Mouse (Mus musculus) lung, embryonic 14.5 days (tissue): ENCODE results near the gene Mdm2. TPM values are rescaled to one million over a fixed set of nuclear protein-coding genes. Genes with fewer than 3 reads are reported as not detected.

Experiments
- ATAC-seq: fragments of 200-750 bp; cut with Nextera tagmentation; 2 replicates; pipeline ENCODE4 v1.8.0; 2017; ENCODE audit warnings: mild to moderate bottlenecking, moderate TSS enrichment, moderate library complexity; ENCODE audit not compliant: insufficient read depth
- DNase-seq: peaks from one replicate; pipeline ENCODE4 v3.0.0-alpha.2; 2015
- H3K27ac ChIP-seq: fragments of 300-500 bp; sonication (generic); 2 replicates; pipeline ENCODE4 v1.5.1; 2014; ENCODE audit warnings: low read depth, mild to moderate bottlenecking, moderate library complexity
- H3K27me3 ChIP-seq: fragments of 300-500 bp; sonication (generic); 2 replicates; pipeline ENCODE4 v1.6.1; 2014; ENCODE audit warnings: low read length, control low read depth; ENCODE audit not compliant: insufficient read depth
- H3K36me3 ChIP-seq: fragments of 300-500 bp; sonication (generic); 2 replicates; pipeline ENCODE4 v1.6.1; 2014; ENCODE audit warnings: control low read depth; ENCODE audit not compliant: insufficient read depth
- H3K4me1 ChIP-seq: fragments of 300-500 bp; sonication (generic); 2 replicates; pipeline ENCODE4 v1.6.1; 2014; ENCODE audit warnings: antibody characterized with exemption, control low read depth; ENCODE audit not compliant: insufficient read depth
- H3K4me2 ChIP-seq: fragments of 300-500 bp; sonication (generic); 2 replicates; pipeline ENCODE4 v1.6.1; 2014; ENCODE audit warnings: mild to moderate bottlenecking
- H3K4me3 ChIP-seq: fragments of 300-500 bp; sonication (generic); 2 replicates; pipeline ENCODE4 v1.5.1; 2014; ENCODE audit warnings: low read depth, low read length
- H3K9ac ChIP-seq: fragments of 300-500 bp; sonication (generic); 2 replicates; pipeline ENCODE4 v1.6.1; 2014
- H3K9me3 ChIP-seq: fragments of 300-500 bp; sonication (generic); 2 replicates; pipeline ENCODE4 v1.6.1; 2016; ENCODE audit warnings: low read depth, low read length, control low read depth
- CTCF ChIP-seq: IDR thresholded peaks from 2 replicates; pipeline ENCODE4 v1.5.1; 2016; ENCODE audit warnings: antibody characterized with exemption, low read depth
- WGBS: fragments of 180-500 bp; shearing (Covaris S2); extraction: QIAGEN DNeasy Blood & Tissue Kit; methylation state at CpG from one replicate; pipeline ENCODE4 v1.1.7; 2014; 5-methylcytosine and 5-hydroxymethylcytosine counted together
- polyA plus RNA-seq: library from polyadenylated mRNA; unstranded; fragments of >200 nt; fragmentation: Nextera tagmentation; extraction: Ambion mirVana; gene quantifications from 2 replicates; pipeline ENCODE4 v1.2.1, GENCODE M21; 2014

The Mdm2 gene
- polyA plus RNA-seq, 1 experiment from 2014 or later, result 50.5 TPM

DNA sequence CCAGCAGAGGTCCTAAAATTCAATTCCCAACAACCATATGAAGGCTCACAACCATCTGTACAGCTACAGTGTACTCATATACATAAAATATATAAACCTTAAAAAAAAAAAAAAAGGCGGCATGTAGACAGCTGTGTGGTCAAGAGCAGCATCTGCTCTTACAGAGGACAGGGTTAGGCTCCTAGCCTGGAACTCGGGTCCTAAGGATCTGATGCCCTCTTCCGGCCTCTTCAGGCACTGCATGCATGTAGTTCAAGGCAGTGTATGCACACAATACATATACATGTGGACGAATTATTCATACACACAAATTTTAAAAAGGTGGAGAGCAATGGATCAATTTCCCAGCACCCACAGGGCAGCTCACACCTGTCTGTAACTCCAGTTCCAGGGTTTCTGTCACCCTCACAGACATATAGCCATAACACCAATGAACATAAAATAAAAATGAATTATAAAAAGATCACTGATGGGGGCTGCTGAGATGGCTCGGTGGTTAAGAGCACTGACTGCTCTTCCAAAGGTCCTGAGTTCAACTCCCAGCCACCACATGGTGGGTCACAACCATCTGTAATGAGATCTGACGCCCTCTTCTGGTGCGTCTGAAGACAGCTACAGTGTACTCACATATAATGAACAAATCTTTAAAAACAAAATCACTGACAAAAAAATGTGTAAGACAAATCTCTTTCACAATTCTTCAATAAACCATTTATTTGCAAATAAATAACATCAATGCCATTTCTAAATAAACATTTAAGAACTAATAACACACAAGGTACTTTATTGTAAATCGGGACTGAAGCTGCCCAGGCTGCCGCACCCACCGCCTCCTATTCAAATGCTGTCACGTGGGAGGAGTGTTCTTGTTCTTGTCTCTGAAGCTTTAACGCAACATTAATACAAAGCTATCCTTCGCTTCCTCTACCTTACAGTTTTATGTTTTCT is 22.1 kb downstream of the Mdm2 start:
- Histone ChIP-seq H3K4me3 (no peak overlapping the region), H3K9ac (no peak overlapping the region), H3K27me3 (no peaks in the 10 kb centered on the region), H3K27ac (no peak overlapping the region), H3K4me1 (no peaks in the 10 kb centered on the region), H3K36me3 (peaks cover 58% of the 10 kb centered on the region), H3K9me3 (no peaks in the 10 kb centered on the region), H3K4me2 (no peak overlapping the region)
- 78% methylated on average over 13 of the region's 13 CpGs for WGBS
- peak; percentile 72 for DNase-seq
- ATAC-seq, result peak; percentile 52; the same call in 1 of the 2 replicates
- peak; percentile 55 for TF ChIP-seq CTCF

DNA sequence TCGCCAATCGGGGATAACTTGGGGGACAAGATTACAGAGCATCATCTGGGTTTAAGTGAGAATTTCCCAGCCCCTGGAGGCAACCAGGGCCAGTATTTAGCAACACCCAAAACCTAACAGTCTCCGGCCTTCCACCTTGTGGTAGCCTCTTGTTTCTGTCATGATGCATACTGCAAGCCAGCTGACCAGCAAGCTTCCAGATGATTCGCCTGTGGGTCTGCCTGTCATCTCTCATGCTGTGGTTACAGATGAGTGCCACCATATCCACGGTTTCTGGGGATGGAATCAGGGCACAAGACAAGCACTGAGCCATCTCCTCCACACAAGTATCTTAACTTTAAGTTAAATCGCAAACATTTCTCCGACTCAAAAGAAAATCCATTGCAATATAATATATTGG is 23.0 kb downstream of the Mdm2 start:
- no peaks in the 10 kb centered on the region for H3K4me1 ChIP-seq
- no peak overlapping the region for H3K9ac ChIP-seq
- TF ChIP-seq CTCF, result no peak
- H3K4me3 ChIP-seq, result no peak overlapping the region
- WGBS, result 87% methylated on average over 7 of the region's 7 CpGs
- H3K9me3 ChIP-seq, result no peaks in the 10 kb centered on the region
- H3K27ac ChIP-seq, result no peak overlapping the region
- H3K27me3 ChIP-seq, result no peaks in the 10 kb centered on the region
- ATAC-seq, result no peak
- peaks cover 51% of the 10 kb centered on the region for H3K36me3 ChIP-seq
- DNase-seq, result no peak
- H3K4me2 ChIP-seq, result no peak overlapping the region

DNA sequence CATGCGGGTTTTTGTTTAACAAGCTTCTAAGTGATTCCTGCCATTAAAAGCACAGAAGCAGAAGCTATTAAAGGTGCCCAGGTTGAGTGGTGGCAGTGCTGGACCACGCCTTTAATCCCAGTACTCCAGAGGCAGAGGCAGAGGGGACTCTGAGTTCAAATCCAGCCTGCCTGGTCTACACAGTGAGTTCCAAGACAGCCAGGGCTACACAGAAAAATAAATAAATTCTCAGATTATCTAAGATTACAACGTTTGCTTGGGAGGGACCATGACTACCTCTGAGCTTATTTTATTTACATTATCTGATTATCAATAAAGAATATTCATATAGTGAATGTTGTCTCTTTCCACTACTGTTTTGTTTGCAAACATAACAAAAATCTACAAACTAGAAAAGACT is 23.5 kb downstream of the Mdm2 start:
- ATAC-seq, result no peak
- WGBS, result 74% methylated on average over 3 of the region's 3 CpGs
- peaks cover 46% of the 10 kb centered on the region for H3K36me3 ChIP-seq
- no peak overlapping the region for H3K9ac ChIP-seq
- H3K9me3 ChIP-seq, result no peaks in the 10 kb centered on the region
- no peak overlapping the region for H3K4me3 ChIP-seq
- TF ChIP-seq CTCF, result no peak
- no peak overlapping the region for H3K4me2 ChIP-seq
- H3K4me1 ChIP-seq, result no peaks in the 10 kb centered on the region
- H3K27ac ChIP-seq, result no peak overlapping the region
- H3K27me3 ChIP-seq, result no peaks in the 10 kb centered on the region
- no peak for DNase-seq

DNA sequence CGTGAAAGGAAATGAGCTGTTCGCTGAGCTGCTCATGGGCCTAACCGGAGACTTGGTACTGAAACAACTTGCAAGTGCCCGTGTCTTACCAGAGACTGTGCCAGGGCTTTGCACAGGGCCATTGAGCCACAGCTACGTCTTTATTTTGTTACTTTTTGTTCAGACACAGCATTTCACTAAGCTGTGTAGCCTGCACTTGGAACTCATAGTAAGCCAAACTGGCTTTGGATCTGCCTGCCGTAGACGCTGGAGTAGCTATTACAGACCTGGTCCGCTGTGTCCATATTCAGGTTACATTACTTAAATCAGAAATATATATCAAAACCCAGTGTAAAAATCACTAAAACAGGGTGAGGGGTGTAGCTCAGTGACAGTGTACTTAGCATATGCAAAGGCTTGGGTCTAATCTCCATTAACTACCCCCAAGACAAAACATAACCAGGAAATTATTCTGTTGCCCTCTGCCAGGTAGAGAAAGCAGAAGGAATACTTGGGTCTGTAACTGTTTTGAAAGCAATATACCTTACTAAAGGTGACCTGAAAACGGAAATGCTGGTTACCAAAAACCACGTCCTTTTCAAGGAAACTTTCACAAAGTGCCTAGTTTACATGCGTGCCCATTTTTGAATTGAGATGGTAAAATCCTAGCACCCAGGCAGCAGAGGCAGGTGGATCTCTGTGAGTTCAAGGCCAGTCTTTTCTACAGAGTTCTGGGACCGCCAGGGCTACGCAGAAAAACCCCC is 24.5 kb downstream of the Mdm2 start:
- Histone ChIP-seq H3K36me3 (peaks cover 36% of the 10 kb centered on the region), H3K4me3 (no peak overlapping the region), H3K9ac (no peak overlapping the region), H3K27ac (no peak overlapping the region), H3K4me1 (no peaks in the 10 kb centered on the region), H3K9me3 (no peaks in the 10 kb centered on the region), H3K4me2 (no peak overlapping the region), H3K27me3 (no peaks in the 10 kb centered on the region)
- WGBS, result 90% methylated on average over 13 of the region's 13 CpGs
- no peak for DNase-seq
- ATAC-seq, result no peak
- TF ChIP-seq CTCF, result no peak

DNA sequence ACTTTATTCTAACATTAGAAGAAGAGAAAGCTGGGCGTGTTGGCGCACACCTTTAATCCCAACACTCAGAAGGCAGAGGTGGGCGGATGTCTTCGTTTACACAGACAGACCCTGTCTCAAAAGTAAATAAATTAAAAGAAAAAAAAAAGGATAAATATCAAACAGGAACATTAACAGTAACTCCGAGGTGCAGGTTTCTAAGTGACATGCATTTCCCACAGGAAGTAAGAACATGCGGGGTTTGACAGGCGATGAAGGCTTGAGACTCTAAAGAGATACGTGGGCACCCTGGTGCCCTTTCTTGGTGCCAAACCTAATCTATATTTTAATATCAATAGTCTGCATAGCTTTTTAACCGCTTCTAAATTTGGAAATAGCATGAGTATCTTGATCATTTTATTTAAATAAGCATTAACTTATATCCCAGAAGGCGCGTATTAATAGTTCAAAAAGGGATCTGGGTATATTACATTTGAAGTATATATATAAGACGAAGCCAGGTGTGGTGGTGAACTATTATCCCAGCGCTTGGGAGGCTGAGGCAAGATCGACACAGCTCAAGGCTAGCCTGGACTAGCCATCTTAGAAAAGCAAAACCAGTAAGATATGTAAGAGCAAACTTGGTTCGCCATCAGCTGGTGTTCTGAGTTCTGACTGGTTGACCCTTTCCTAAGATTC is 25.2 kb downstream of the Mdm2 start:
- no peak for DNase-seq
- 86% methylated on average over 15 of the region's 15 CpGs for WGBS
- H3K27ac ChIP-seq, result no peak overlapping the region

DNA sequence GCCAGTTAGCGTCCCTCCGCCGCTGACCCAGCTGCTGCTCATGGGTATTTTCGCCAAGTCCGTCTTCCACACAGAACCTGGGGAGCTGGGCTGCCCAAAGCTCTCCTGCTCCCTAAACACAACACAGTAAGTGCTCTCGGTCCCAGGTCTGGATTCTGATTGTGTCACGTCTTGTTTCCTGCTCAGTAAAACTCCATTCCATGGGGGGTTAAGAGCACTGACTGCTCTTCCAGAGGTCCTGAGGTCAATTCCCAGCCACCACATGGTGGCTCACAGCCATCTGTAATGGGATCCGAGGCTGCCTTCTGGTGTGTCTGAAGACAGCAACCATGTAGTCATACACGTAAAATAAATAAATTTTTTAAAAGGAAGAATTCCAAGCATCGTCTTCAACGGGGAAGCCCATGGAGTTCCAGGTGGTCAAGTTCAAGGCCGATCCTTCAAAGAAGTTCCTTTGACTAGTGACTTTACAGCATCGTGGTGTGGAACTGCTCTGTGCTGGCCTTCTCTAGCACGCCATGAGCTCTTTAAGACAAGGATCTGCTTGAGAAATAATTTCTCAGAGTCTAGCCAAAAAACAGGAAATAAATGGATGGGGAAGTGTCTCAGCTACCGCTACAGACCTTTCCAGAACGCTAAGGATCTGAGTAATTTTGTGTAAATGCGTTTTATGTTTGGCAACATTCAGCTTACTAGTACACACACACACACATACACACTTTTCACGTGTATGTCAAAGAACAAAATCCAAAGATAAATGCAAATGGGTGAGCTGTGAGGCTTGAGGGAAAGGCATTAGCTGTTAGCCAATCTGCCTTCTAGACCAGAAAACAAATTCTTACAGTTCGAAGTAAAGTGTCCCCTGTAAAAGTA is 26.0 kb downstream of the Mdm2 start:
- H3K9ac ChIP-seq, result no peak overlapping the region
- H3K36me3 ChIP-seq, result peaks cover 22% of the 10 kb centered on the region
- H3K4me2 ChIP-seq, result no peak overlapping the region
- no peaks in the 10 kb centered on the region for H3K27me3 ChIP-seq
- H3K4me3 ChIP-seq, result no peak overlapping the region
- no peaks in the 10 kb centered on the region for H3K4me1 ChIP-seq
- DNase-seq (no peak), ATAC-seq (no peak)
- WGBS, result 82% methylated on average over 19 of the region's 19 CpGs
- no peaks in the 10 kb centered on the region for H3K9me3 ChIP-seq
- H3K27ac ChIP-seq, result no peak overlapping the region
- no peak for TF ChIP-seq CTCF

More for the DNA sequence above, 25.2 kb downstream of the Mdm2 start:
- H3K9ac ChIP-seq, result no peak overlapping the region
- no peak for ATAC-seq
- H3K4me3 ChIP-seq, result no peak overlapping the region
- no peak for TF ChIP-seq CTCF
- no peaks in the 10 kb centered on the region for H3K4me1 ChIP-seq
- H3K4me2 ChIP-seq, result no peak overlapping the region
- H3K36me3 ChIP-seq, result peaks cover 29% of the 10 kb centered on the region
- H3K27me3 ChIP-seq, result no peaks in the 10 kb centered on the region
- H3K9me3 ChIP-seq, result no peaks in the 10 kb centered on the region
